Mouse (Mus musculus) lung, postnatal 0 days (tissue): ENCODE results near the gene Tnfrsf12a.

Source experiments
- CTCF ChIP-seq: IDR thresholded peaks from 2 replicates; pipeline ENCODE4 v1.5.1; 2016; ENCODE audit warnings: antibody characterized with exemption, mild to moderate bottlenecking
- EP300 ChIP-seq: IDR thresholded peaks from 2 replicates; pipeline ENCODE4 v1.6.1; 2016; ENCODE audit warnings: antibody characterized with exemption, mild to moderate bottlenecking, control low read depth

- TF ChIP-seq CTCF (no peak), EP300 (no peak)
These were observed 18.5 kb upstream of the Tnfrsf12a start for GRCm38 (mm10) chr17:23695801-23696200.
